ENCODE assay signal across 9 mouse cellular contexts in genomic region chr9:62510530-62510936, GRCm38 (mm10). TPM values are rescaled to one million over a fixed set of nuclear protein-coding genes. Genes with fewer than 3 reads are reported as not detected.
DNase-seq lines count a peak whose midpoint lies in the region; ATAC-seq and TF ChIP-seq lines count a peak whose summit lies in the region.
"Had no signal": no experiment of that assay in that cellular context is flagged by ENCODE, and none has a peak within 500 bp of the region (broad histone marks: within the 10 kb centered on the region; RNA-seq: fewer than 3 reads in every experiment).

No protein-coding gene starts in this region.

- H3K4me2 ChIP-seq in hindbrain, embryonic 16.5 days (ENCODE audit: low read length): no peak overlapping the region
- H3K4me2 ChIP-seq in midbrain, embryonic 16.5 days (ENCODE audit: low read length): peak overlapping the region; percentile 16
- H3K4me2 ChIP-seq: limb, embryonic 13.5 days had no signal

- no peak overlapping the region for H3K9ac ChIP-seq in hindbrain, embryonic 16.5 days (ENCODE audit: low read depth, low read length)
- H3K9ac ChIP-seq in midbrain, embryonic 16.5 days (ENCODE audit: low read depth, low read length): no peak overlapping the region
- H3K9ac ChIP-seq: limb, embryonic 13.5 days had no signal

- peak; percentile 76 for ATAC-seq in hindbrain, embryonic 16.5 days
- peak; percentile 81 for ATAC-seq in midbrain, embryonic 16.5 days
- ATAC-seq in erythroid progenitor cell, adult 5-6 weeks (replicated peaks; ENCODE audit: low FRiP score, poor library complexity, severe bottlenecking): no peak

- TF ChIP-seq CTCF in left cerebral cortex, adult 2 months (IDR thresholded peaks at IDR 0.05): no peak
- no peak for TF ChIP-seq CTCF in brain, embryonic 14.5 days (IDR thresholded peaks at IDR 0.05; ENCODE audit: borderline replicate concordance, extremely low read depth, insufficient read depth, insufficient read length)

- peaks cover 30% of the 10 kb centered on the region for H3K4me1 ChIP-seq in hindbrain, embryonic 16.5 days (ENCODE audit: control insufficient read depth, insufficient read depth, low read depth, low read length)
- peaks cover 27% of the 10 kb centered on the region for H3K4me1 ChIP-seq in midbrain, embryonic 16.5 days (ENCODE audit: control insufficient read depth, insufficient read depth, low read length)

- no peaks in the 10 kb centered on the region for H3K9me3 ChIP-seq in hindbrain, embryonic 16.5 days (ENCODE audit: control insufficient read depth, low read length)
- no peaks in the 10 kb centered on the region for H3K9me3 ChIP-seq in midbrain, embryonic 16.5 days (replicated peaks; ENCODE audit: control insufficient read depth, low read length, poor library complexity, severe bottlenecking)
- H3K9me3 ChIP-seq: limb, embryonic 13.5 days had no signal

- H3K27ac ChIP-seq in left cerebral cortex, adult 2 months: peak overlapping the region; percentile 76
- peak overlapping the region; percentile 40 for H3K27ac ChIP-seq in hindbrain, embryonic 16.5 days (ENCODE audit: low read depth, low read length)
- peak overlapping the region; percentile 53 for H3K27ac ChIP-seq in midbrain, embryonic 16.5 days (ENCODE audit: low read length)
- H3K27ac ChIP-seq: limb, embryonic 13.5 days had no signal

- WGBS in hindbrain, embryonic 16.5 days: 42% methylated on average over 4 of the region's 4 CpGs
- WGBS in midbrain, embryonic 16.5 days: 44% methylated on average over 4 of the region's 4 CpGs

- H3K36me3 ChIP-seq in hindbrain, embryonic 16.5 days (ENCODE audit: control insufficient read depth, insufficient read depth, low read length): no peaks in the 10 kb centered on the region
- H3K36me3 ChIP-seq in midbrain, embryonic 16.5 days (ENCODE audit: control insufficient read depth, insufficient read depth, low read length): no peaks in the 10 kb centered on the region
- H3K36me3 ChIP-seq: limb, embryonic 13.5 days had no signal

- TF ChIP-seq POLR2A in brain, embryonic 14.5 days (IDR thresholded peaks at IDR 0.05; ENCODE audit: borderline replicate concordance, extremely low read depth, insufficient read depth, insufficient read length, poor library complexity, severe bottlenecking): no peak

- DNase-seq in left cerebral cortex, adult 2 months (ENCODE audit: extremely low spot score in 1 of 2, low spot score in 2 of 2): no peak
- DNase-seq in left cerebral cortex, postnatal 10 days (ENCODE audit: extremely low spot score in 1 of 2, low spot score in 2 of 2): no peak
- DNase-seq in brain, embryonic 14.5 days (ENCODE audit: low read depth): peak; percentile 90
- DNase-seq in heart, postnatal 4 days: no peak
- DNase-seq in yolk sac, embryonic 10.5 days (ENCODE audit: low spot score): no peak

- no peaks in the 10 kb centered on the region for H3K27me3 ChIP-seq in hindbrain, embryonic 16.5 days (replicated peaks; ENCODE audit: control insufficient read depth, insufficient read depth, low read length)
- H3K27me3 ChIP-seq in midbrain, embryonic 16.5 days (ENCODE audit: control insufficient read depth, insufficient read depth, low read depth, low read length): no peaks in the 10 kb centered on the region
- H3K27me3 ChIP-seq: limb, embryonic 13.5 days had no signal

- intact Hi-C loops in left cerebral cortex, adult 2 months (cut with DNase I): no loop called here
- intact Hi-C loops in left cerebral cortex, postnatal 10 days (cut with DNase I): no loop called here

- H3K4me3 ChIP-seq in left cerebral cortex, adult 2 months: no peak overlapping the region
- no peak overlapping the region for H3K4me3 ChIP-seq in hindbrain, embryonic 16.5 days (ENCODE audit: low read length)
- no peak overlapping the region for H3K4me3 ChIP-seq in midbrain, embryonic 16.5 days (ENCODE audit: low read depth, low read length)
- H3K4me3 ChIP-seq: limb, embryonic 13.5 days had no signal

RNA-seq across cellular contexts. Expression of gene Coro2b, which starts 26.3 kb away (rescaled TPM):
- total RNA-seq in left cerebral cortex, adult 2 months (2021): 100 to 1,000 TPM; 178 to 185 TPM
- 100 to 1,000 TPM; 107 to 113 TPM for total RNA-seq in left cerebral cortex, postnatal 10 days (2021)
- polyA plus RNA-seq in brain, embryonic 14.5 days (2012; rRNA removed): 67.4 and 92.7 TPM in 2 replicates
- 37.5 and 46.2 TPM in 2 replicates for polyA plus RNA-seq in hindbrain, embryonic 16.5 days (2015; fragmentation: Nextera tagmentation; extraction: Ambion mirVana)
- 32.0 and 33.4 TPM in 2 replicates for polyA plus RNA-seq in midbrain, embryonic 16.5 days (2015; fragmentation: Nextera tagmentation; extraction: Ambion mirVana)
- total RNA-seq in erythroid progenitor cell, adult 5-6 weeks (2015; ENCODE audit: low replicate concordance): not detected in 2 replicates
- 0.13 TPM in 1 of 2 replicates, not detected in the other for total RNA-seq in erythroid progenitor cell, adult 5-6 weeks (2017; ENCODE audit: low replicate concordance)
- 10 to 100 TPM; 16.2 to 16.9 TPM for total RNA-seq in heart, postnatal 4 days (2021)

Comparison
In these comparisons a context has a peak if more than half of its experiments do, and no peak if none do; other contexts are left out.
1. RNA of gene Coro2b, which starts 26.3 kb away (total RNA-seq): 178 to 185 TPM in left cerebral cortex, adult 2 months, 107 to 113 TPM in left cerebral cortex, postnatal 10 days and 16.2 to 16.9 TPM in heart, postnatal 4 days; 0.13 TPM in erythroid progenitor cell, adult 5-6 weeks; every median in the first group is over 10 times any median in the second.
2. Peak in every context shown above with its lines, with median percentiles within 50 percentile points of each other: H3K27ac ChIP-seq.